Mouse (Mus musculus): ENCODE results near the gene Erich4. TPM values are rescaled to one million over a fixed set of nuclear protein-coding genes. Genes with fewer than 3 reads are reported as not detected.

Erich4 gene
- polyA plus RNA-seq, 1 experiment, result not detected

DNA sequence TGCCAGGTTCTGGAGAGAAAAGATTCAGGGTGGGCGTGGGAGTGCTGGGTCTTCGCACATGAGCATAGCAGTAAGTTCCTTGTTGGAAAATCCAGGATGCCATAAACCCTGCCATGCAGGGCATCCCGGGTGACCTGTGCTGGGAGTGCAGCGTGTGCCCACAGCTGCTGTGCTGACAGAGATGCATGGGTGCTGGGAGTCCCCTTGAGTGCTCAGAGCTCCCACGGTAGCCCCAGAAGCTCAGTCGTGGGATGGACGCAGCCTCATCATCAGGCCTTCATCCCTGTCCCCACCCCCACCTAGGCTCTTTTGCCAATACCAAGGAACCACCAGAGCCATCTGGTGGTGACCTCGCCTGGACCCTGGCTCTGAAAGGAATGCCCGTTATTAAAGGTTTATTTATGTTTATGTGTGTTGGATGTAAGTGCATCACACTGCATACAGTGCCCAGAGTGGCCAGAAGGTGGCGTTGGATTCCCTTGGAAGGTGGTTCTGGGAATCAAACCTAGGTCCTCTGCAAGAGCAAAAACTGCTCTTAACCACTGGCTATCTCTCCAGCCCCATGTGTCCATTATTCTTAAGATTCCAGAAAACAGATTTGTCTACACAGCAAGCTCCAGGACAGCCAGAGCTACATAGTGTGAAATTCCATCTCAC lies 10.0 kb upstream of the Erich4 start:
- peaks cover 3% of the 10 kb centered on the region; the same call in 1 of the 2 replicates for H3K4me1 ChIP-seq (ENCODE audit: control insufficient read depth, insufficient read depth, low read length)
- no peak for TF ChIP-seq POLR2A (IDR thresholded peaks at IDR 0.05; ENCODE audit: low read depth, low read length)
- TF ChIP-seq CTCF (IDR thresholded peaks at IDR 0.05; ENCODE audit: borderline replicate concordance, insufficient read depth, low read length), result no peak
- H3K27ac ChIP-seq (ENCODE audit: insufficient read depth, low read length), result no peak overlapping the region
- no peak overlapping the region for H3K4me3 ChIP-seq (ENCODE audit: insufficient read depth, low read length)

DNA sequence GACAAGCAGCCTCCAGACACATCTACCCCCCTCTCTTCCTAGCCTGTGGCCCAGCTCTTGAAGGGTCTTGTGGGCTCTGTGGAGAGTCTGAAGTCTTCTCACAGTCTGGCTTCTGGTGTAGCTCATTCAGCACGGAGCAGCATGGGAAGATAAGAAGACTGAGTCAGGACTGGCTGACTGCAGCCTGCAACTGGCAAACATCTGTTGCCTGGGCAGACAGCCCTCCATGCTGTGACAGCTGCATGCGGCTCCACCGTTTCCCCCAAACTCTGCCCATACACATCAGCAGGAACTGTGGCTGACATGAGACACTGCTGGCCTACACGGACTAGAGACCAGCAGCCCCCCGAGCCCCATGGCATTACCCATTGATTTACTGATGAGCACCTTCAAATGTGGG lies 9.2 kb upstream of the Erich4 start:
- no peak overlapping the region for H3K27ac ChIP-seq (ENCODE audit: insufficient read depth, low read length)
- TF ChIP-seq POLR2A (IDR thresholded peaks at IDR 0.05; ENCODE audit: low read depth, low read length), result no peak
- TF ChIP-seq CTCF (IDR thresholded peaks at IDR 0.05; ENCODE audit: borderline replicate concordance, insufficient read depth, low read length), result no peak
- peaks cover 3% of the 10 kb centered on the region; the same call in 1 of the 2 replicates for H3K4me1 ChIP-seq (ENCODE audit: control insufficient read depth, insufficient read depth, low read length)
- H3K4me3 ChIP-seq (ENCODE audit: insufficient read depth, low read length), result no peak overlapping the region

DNA sequence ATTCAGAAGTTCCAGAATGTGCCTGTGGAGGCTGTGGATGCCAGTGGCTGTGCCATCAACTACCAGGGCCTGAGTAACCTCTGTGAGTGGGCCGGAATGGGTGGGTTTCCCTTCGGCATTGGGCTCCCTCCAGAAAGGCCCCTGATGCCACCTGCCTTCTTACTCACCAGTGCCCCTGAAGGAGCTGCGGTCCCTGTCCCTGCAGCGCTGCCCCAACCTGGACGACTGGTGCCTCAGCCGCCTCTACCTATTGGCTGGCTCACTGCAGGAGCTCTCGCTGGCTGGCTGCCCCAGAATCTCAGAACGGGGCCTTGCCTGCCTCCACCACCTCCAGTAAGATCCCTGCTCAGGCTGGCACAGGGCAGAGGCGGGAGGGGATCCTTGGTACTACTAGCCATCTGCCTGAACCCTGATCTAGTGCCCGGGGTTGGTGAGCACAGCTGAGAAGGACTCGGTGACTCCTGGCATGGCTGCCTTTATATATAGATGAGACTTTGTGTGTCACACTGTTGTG lies 8.2 kb upstream of the Erich4 start:
- H3K4me3 ChIP-seq (ENCODE audit: insufficient read depth, low read length), result no peak overlapping the region
- H3K27ac ChIP-seq (ENCODE audit: insufficient read depth, low read length), result no peak overlapping the region
- no peak for TF ChIP-seq CTCF (IDR thresholded peaks at IDR 0.05; ENCODE audit: borderline replicate concordance, insufficient read depth, low read length)
- no peak for TF ChIP-seq POLR2A (IDR thresholded peaks at IDR 0.05; ENCODE audit: low read depth, low read length)
- H3K4me1 ChIP-seq (ENCODE audit: control insufficient read depth, insufficient read depth, low read length), result peaks cover 3% of the 10 kb centered on the region; the same call in 1 of the 2 replicates

DNA sequence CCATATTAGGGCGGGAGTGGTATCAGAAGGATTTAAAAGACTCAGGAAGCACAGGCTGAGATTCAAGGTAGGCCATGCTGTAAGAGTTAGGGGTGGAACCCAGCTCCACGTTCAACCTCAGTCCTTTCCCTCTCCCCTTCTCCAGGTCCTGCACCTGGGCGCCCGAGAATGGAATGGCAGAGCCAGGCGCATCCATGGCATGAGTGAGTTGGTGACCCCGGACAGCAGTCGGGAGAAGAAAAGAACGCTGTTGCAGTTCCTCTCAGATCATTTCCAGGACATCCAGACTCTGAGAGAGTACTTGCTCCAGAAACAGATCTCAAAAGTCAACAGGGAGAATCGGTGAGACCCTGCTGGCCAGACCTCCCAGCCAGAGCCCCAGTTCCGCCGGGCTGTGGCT lies 5.1 kb upstream of the Erich4 start:
- no peaks in the 10 kb centered on the region for H3K4me1 ChIP-seq (ENCODE audit: control insufficient read depth, insufficient read depth, low read length)
- no peak overlapping the region for H3K27ac ChIP-seq (ENCODE audit: insufficient read depth, low read length)
- TF ChIP-seq CTCF (IDR thresholded peaks at IDR 0.05; ENCODE audit: borderline replicate concordance, insufficient read depth, low read length), result no peak
- TF ChIP-seq POLR2A (IDR thresholded peaks at IDR 0.05; ENCODE audit: low read depth, low read length), result no peak
- no peak overlapping the region for H3K4me3 ChIP-seq (ENCODE audit: insufficient read depth, low read length)

DNA sequence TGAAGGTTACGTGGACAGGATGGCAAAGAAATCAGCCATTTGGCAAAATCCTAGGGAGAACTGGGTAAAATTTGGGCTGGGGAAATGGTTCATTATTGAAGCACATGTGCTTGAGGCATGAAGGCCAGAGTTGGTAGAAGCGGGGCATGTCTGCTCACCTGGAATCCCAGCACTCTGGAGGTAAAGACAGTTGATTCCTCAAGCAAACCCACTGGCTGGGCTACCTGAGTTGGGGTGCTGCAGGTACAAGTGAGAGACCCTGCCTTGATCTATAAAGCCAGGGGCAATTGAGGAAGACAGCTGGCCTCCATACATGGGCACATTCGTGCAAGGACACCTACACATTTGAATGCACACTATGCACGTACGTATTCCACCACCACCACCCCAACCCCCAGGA lies 4.4 kb upstream of the Erich4 start:
- Histone ChIP-seq H3K4me1 (ENCODE audit: control insufficient read depth, insufficient read depth, low read length) (no peaks in the 10 kb centered on the region), H3K4me3 (ENCODE audit: insufficient read depth, low read length) (peak overlapping the region; percentile 99; the same call in 1 of the 2 replicates)
- TF ChIP-seq CTCF (IDR thresholded peaks at IDR 0.05; ENCODE audit: borderline replicate concordance, insufficient read depth, low read length) (no peak), POLR2A (IDR thresholded peaks at IDR 0.05; ENCODE audit: low read depth, low read length) (no peak)

DNA sequence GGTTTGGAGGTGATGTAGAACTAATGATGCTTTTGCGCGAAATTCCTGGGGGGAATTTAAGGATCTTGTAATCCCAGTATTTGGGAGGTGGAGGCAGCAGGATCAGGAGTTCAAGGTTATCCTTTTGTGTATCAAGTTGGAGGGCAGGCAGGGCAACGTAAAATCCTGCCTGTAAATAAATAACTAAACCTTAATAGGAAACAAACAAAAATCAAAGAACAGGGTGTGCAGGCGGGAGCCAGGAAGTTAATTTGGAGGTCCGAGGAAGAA lies 4.0 kb upstream of the Erich4 start:
- no peak for TF ChIP-seq POLR2A (IDR thresholded peaks at IDR 0.05; ENCODE audit: low read depth, low read length)
- TF ChIP-seq CTCF (IDR thresholded peaks at IDR 0.05; ENCODE audit: borderline replicate concordance, insufficient read depth, low read length), result no peak
- Histone ChIP-seq H3K4me3 (ENCODE audit: insufficient read depth, low read length) (peak overlapping the region; percentile 99), H3K4me1 (ENCODE audit: control insufficient read depth, insufficient read depth, low read length) (no peaks in the 10 kb centered on the region), H3K27ac (ENCODE audit: insufficient read depth, low read length) (no peak overlapping the region)

More for the DNA sequence above, 4.4 kb upstream of the Erich4 start:
- H3K27ac ChIP-seq (ENCODE audit: insufficient read depth, low read length), result no peak overlapping the region

DNA sequence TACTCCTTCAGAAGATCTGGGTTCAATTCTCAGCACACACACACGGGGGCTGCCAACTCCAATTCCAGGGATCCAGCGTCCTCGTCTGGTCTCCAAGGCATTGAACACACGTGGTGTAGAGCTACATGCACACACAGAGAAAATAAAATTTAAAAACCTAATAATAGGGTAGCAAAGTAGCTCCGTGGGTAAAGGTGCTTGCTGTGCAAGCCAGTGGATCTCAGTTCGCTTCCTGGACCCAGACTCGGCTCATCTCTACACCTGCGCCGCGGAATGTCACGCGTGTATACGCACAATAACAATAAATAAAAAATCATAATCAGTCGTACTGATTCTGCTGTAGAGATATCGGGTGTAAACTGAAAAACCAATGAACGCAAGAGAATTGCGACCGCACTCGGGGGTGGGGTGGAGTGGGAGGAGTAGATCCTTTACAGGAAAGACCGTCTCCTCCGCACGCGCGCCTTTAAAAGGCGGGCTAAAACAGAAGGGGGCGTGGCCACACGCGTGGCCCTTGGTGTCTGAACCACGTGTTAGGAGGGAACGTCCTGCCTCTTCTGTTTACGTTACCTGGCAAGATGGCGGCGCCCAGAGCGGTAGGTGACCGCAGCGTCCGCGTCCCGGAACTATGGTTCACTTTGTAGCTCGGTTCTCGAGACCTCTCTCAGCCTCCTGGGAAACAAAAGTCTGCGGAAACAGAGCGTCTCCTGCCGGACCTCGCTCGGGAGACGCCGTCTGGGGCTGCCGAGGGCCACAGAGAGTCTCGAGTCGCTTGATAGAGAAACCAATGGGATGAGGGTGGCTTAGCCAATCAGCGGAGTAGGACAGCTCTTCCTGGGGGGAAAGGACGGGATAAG lies 3.4 kb upstream of the Erich4 start, which contains the start of gene Dmac2:
Gene Dmac2 (plus strand): TSS at position 550 of the 857 bp plus-strand sequence.
- Histone ChIP-seq H3K27ac (ENCODE audit: insufficient read depth, low read length) (no peak within 1 kb of the TSS), H3K4me3 (ENCODE audit: insufficient read depth, low read length) (peak within 1 kb of the TSS; percentile 99), H3K4me1 (ENCODE audit: control insufficient read depth, insufficient read depth, low read length) (no peaks in the 10 kb centered on the region)
- no peak for TF ChIP-seq CTCF (IDR thresholded peaks at IDR 0.05; ENCODE audit: borderline replicate concordance, insufficient read depth, low read length)
- TF ChIP-seq POLR2A (IDR thresholded peaks at IDR 0.05; ENCODE audit: low read depth, low read length), result peak; percentile 73

DNA sequence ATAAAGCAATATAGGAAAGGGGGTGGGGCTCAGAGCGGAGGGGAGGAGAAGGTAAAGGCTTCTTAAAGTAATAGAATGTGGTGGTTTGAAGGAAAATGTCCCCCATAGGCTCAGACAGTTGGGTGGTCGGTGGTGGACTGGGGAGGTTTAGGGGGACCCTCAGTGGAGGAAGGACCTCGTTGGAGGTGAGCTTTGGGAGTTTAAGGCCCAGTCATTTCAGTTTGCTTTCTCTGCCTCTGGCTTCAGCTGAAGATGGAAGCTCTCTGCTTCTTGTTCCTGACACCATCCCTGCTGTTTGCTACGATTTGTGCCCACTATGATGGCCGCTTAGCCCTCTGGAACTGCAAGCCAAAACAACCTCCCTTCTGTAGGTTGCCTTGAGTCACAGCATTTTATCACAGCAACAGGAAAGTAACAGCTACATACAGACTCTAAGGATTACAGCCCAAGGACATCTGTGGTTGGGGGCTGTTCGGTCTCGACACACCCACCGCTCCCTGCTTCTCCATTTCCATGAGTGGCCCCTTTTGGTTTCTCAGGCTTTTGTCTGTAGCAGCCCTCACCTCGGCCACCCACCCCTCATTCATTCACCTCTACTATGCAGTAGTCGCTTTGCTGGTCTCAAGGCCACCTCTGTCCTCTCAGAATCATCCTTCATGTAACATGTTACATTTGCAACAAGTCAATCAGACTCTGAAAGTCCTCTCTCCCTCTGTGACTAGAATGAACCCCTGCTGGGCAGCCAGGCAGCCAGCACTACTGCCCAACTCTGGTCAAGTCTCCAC lies 1.9 kb upstream of the Erich4 start:
- Histone ChIP-seq H3K4me1 (ENCODE audit: control insufficient read depth, insufficient read depth, low read length) (no peaks in the 10 kb centered on the region), H3K27ac (ENCODE audit: insufficient read depth, low read length) (no peak overlapping the region), H3K4me3 (ENCODE audit: insufficient read depth, low read length) (no peak overlapping the region)
- TF ChIP-seq POLR2A (IDR thresholded peaks at IDR 0.05; ENCODE audit: low read depth, low read length), result no peak

DNA sequence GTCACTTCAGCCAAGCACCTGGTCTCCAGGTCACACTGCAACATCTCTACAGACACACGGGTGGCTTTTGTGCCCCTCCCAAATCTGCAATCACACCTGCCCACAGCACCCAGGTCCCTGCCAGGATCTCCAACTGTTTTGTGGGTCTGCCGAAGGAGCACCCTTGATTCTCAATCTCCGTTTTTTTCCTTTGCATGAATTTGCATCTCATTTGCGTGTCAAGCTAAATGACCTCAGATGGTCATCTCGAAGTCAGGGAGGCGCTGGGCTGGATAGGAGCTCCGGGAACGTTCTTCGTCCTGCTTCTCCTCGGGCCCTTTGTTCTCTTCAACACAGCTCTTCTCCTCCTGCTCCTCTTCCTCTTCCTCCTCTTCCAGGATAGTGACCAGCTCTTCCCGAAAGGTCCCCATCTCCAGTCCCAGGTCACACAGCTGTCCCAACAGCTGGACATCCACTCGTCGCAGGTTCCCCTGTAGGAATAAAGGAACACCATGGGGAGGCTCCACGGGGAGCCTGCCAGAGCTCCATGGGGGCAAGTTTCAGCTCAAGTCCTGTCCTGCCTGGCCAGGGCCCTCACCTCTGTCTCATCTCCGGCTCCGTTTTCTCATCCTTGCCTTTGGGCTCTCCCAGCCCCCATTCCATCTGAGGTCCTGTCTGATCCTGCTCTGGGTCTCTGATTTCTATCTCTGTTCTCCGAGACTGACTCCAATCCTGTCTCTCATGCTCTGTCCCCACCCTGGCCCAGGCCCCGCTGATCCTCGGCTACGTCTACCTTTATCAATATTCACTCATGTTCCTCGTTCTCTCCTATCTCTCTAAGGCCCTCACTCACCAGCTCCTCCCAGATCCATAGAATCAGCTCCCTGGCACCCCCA lies 624 bp downstream of the Erich4 start:
- no peak for TF ChIP-seq CTCF (IDR thresholded peaks at IDR 0.05; ENCODE audit: borderline replicate concordance, insufficient read depth, low read length)
- no peak overlapping the region for H3K27ac ChIP-seq (ENCODE audit: insufficient read depth, low read length)
- no peak overlapping the region for H3K4me3 ChIP-seq (ENCODE audit: insufficient read depth, low read length)
- no peaks in the 10 kb centered on the region for H3K4me1 ChIP-seq (ENCODE audit: control insufficient read depth, insufficient read depth, low read length)

All from embryonic fibroblast, embryonic 13.5 days (primary cell).